Mouse (Mus musculus): ENCODE measurements at regions not wholly inside any gene's neighbourhood (a gene's known extent, or its start where the extent isn't known, plus 50 kb on each side); places are given as distances from the start of the nearest gene placed in this dataset.

DNA sequence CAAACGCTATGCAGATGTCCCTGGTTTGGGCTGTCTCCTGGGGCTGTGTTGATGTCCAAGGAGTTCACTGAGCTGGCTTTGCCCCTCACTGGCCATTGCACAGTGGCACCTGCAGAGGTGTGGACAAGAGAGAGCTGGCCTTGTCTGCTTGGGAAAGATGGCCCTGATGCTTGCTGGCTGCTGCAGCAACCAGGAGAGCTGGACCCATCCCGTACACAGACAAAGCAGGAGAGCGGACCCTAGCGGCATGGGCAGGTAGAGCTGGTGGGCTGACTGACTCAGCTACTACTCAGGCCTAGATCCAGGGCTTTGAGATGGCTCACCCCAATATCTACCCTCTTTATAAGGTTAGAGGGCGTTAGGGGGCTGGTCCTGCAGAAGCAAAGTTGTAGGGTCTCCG, 161.7 kb downstream of the CK137956 start:
- 63% methylated on average over 6 of the region's 6 CpGs for WGBS

DNA sequence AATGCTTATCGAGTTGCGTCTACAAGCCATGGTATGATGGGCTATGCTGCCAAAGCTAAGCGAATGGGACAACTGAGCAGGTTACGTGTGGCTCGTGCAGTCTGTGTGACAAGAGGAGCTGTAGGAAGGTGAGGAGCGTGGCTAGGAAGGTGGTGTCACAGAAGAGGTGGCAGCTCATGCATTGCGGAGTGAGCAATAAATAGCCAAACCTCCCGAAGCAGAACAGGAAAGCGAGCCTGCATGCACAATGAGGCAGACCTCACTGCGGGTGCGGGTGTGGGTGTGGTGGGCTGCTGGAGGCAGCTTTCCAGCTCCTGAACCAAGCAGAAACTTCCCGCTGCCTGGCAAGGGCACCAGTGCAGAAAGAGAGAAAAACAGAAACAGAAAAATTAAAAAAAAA, 181.5 kb downstream of the CK137956 start:
- no peak overlapping the region for H3K4me2 ChIP-seq (replicated peaks; ENCODE audit: low read depth, low read length)
- H3K4me1 ChIP-seq (ENCODE audit: control insufficient read depth, insufficient read depth, low read length): no peaks in the 10 kb centered on the region
- H3K4me3 ChIP-seq (ENCODE audit: low read depth, low read length): no peak overlapping the region
- H3K27me3 ChIP-seq (ENCODE audit: control insufficient read depth, insufficient read depth, low read length): no peaks in the 10 kb centered on the region
- no peaks in the 10 kb centered on the region for H3K9me3 ChIP-seq (ENCODE audit: control insufficient read depth, low read depth, low read length)
- no peaks in the 10 kb centered on the region for H3K36me3 ChIP-seq (ENCODE audit: control insufficient read depth, insufficient read depth, low read length)
- no peak overlapping the region for H3K27ac ChIP-seq (ENCODE audit: low read length)
- no peak for ATAC-seq (ENCODE audit: insufficient number of reproducible peaks, insufficient read depth, low FRiP score, low read depth)
- H3K9ac ChIP-seq (replicated peaks; ENCODE audit: low read depth, low read length): no peak overlapping the region
- 80% methylated on average over 12 of the region's 12 CpGs for WGBS

More for the DNA sequence above, 161.7 kb downstream of the CK137956 start:
- H3K27me3 ChIP-seq (ENCODE audit: control insufficient read depth, insufficient read depth, low read length): no peaks in the 10 kb centered on the region
- no peak overlapping the region for H3K27ac ChIP-seq (ENCODE audit: low read length)
- H3K9ac ChIP-seq (replicated peaks; ENCODE audit: low read depth, low read length): no peak overlapping the region
- H3K4me3 ChIP-seq (ENCODE audit: low read depth, low read length): no peak overlapping the region
- H3K4me2 ChIP-seq (replicated peaks; ENCODE audit: low read depth, low read length): no peak overlapping the region
- H3K36me3 ChIP-seq (ENCODE audit: control insufficient read depth, insufficient read depth, low read length): no peaks in the 10 kb centered on the region
- no peak for ATAC-seq (ENCODE audit: insufficient number of reproducible peaks, insufficient read depth, low FRiP score, low read depth)
- no peaks in the 10 kb centered on the region for H3K9me3 ChIP-seq (ENCODE audit: control insufficient read depth, low read depth, low read length)
- no peaks in the 10 kb centered on the region for H3K4me1 ChIP-seq (ENCODE audit: control insufficient read depth, insufficient read depth, low read length)

DNA sequence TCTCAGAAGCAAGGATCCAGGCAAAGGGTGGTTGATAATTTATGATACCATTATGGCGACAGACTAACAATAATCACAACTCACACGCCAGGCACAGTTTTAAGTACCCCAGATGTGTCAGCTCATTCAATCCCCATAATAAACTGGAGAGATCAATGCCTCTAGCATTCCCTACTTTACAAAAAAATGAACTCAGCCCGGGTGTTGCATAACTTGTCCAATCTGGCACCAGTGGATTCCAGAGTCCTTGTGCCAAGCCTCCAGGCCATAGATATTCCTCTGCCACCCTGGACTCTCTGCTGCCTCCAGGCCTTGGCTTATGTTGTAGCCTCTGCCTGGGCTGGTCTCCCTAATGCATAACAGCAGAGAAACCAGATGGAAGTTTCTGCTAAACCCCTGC, 185.0 kb downstream of the CK137956 start:
- Histone ChIP-seq H3K9ac (replicated peaks; ENCODE audit: low read depth, low read length) (no peak overlapping the region), H3K4me2 (replicated peaks; ENCODE audit: low read depth, low read length) (no peak overlapping the region), H3K27ac (ENCODE audit: low read length) (no peak overlapping the region), H3K36me3 (ENCODE audit: control insufficient read depth, insufficient read depth, low read length) (no peaks in the 10 kb centered on the region), H3K4me1 (ENCODE audit: control insufficient read depth, insufficient read depth, low read length) (no peaks in the 10 kb centered on the region), H3K27me3 (ENCODE audit: control insufficient read depth, insufficient read depth, low read length) (no peaks in the 10 kb centered on the region), H3K9me3 (ENCODE audit: control insufficient read depth, low read depth, low read length) (no peaks in the 10 kb centered on the region), H3K4me3 (ENCODE audit: low read depth, low read length) (no peak overlapping the region)
- 74% methylated on average over 3 of the region's 3 CpGs for WGBS
- ATAC-seq (ENCODE audit: insufficient number of reproducible peaks, insufficient read depth, low FRiP score, low read depth): no peak

DNA sequence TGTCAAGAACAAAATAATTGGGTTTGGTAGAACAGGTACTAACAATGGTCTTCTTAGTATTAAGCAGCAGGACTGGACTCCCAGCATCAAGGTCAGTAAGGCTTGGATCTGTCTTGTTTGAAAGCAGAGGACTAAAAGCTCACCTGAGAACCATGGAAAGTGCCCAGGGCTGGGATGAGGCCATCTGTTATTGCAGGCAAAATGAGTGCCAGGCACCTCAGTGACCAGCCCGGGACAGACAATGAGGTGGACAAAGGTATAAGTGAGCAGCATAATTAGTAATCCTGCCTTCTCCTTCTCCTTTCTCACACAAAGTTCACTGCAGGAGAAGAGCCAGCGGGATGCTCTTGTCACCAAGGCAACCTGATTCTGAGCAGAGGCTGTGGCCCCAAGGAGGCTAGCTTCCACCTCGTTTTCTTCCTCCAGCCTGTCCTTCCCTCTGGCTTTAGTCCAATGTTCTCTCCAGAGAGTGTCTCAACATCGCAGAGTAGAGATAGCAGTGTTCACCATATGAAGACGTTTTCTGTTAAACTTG, 198.7 kb downstream of the CK137956 start:
- no peaks in the 10 kb centered on the region for H3K4me1 ChIP-seq (ENCODE audit: control insufficient read depth, insufficient read depth, low read length)
- no peak for ATAC-seq (ENCODE audit: insufficient number of reproducible peaks, insufficient read depth, low FRiP score, low read depth)
- H3K27me3 ChIP-seq (ENCODE audit: control insufficient read depth, insufficient read depth, low read length): no peaks in the 10 kb centered on the region
- no peak overlapping the region for H3K27ac ChIP-seq (ENCODE audit: low read length)
- no peak overlapping the region for H3K9ac ChIP-seq (replicated peaks; ENCODE audit: low read depth, low read length)
- no peak overlapping the region for H3K4me3 ChIP-seq (ENCODE audit: low read depth, low read length)
- H3K4me2 ChIP-seq (replicated peaks; ENCODE audit: low read depth, low read length): no peak overlapping the region
- H3K9me3 ChIP-seq (ENCODE audit: control insufficient read depth, low read depth, low read length): no peaks in the 10 kb centered on the region
- H3K36me3 ChIP-seq (ENCODE audit: control insufficient read depth, insufficient read depth, low read length): no peaks in the 10 kb centered on the region
- WGBS: 66% methylated on average over 5 of the region's 5 CpGs

DNA sequence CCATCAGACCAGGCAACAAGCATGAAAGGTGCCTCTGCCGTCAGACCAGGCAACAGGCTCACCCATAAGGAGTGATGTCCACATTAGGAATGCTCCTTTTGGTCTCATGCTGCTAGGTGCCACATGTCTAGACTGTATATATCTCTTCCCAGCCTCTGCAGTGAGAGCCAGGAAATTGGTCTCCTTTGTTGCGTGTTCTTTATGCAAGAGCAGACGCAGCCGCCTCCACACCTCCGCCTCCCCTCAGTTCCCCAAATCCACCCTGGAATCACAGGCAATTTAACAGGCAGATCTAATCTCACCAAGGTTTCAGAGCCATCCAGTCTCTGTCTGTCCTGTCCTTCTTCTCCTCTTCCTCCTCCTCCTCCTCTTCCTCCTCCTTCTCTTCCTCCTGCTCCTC, 207.0 kb downstream of the CK137956 start:
- H3K27me3 ChIP-seq (ENCODE audit: control insufficient read depth, insufficient read depth, low read length): no peaks in the 10 kb centered on the region
- no peaks in the 10 kb centered on the region for H3K9me3 ChIP-seq (ENCODE audit: control insufficient read depth, low read depth, low read length)
- ATAC-seq (ENCODE audit: insufficient number of reproducible peaks, insufficient read depth, low FRiP score, low read depth): no peak
- 94% methylated on average over 5 of the region's 5 CpGs for WGBS
- H3K27ac ChIP-seq (ENCODE audit: low read length): no peak overlapping the region
- no peaks in the 10 kb centered on the region for H3K36me3 ChIP-seq (ENCODE audit: control insufficient read depth, insufficient read depth, low read length)
- no peaks in the 10 kb centered on the region for H3K4me1 ChIP-seq (ENCODE audit: control insufficient read depth, insufficient read depth, low read length)
- no peak overlapping the region for H3K4me3 ChIP-seq (ENCODE audit: low read depth, low read length)
- H3K4me2 ChIP-seq (replicated peaks; ENCODE audit: low read depth, low read length): no peak overlapping the region
- H3K9ac ChIP-seq (replicated peaks; ENCODE audit: low read depth, low read length): no peak overlapping the region

DNA sequence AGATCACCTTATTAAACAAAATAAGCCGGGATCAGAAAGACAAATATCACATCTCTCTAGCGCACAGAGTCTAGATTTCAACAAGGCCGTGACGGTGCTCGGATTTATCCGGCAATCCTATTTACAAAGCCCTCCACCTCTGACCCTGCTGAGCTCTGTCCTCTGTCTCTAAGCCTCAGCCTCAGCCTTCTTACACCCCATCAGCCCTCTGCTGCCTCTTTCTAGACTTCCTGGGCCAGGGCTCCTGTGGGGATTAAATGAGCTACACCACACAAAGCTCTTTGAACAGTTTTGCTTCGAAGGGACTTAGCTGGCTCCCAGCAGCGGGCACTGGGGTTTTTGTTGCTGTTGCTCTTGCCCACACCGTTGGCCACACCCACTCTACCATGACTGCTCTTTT, 211.8 kb downstream of the CK137956 start:
- 75% methylated on average over 9 of the region's 9 CpGs for WGBS

DNA sequence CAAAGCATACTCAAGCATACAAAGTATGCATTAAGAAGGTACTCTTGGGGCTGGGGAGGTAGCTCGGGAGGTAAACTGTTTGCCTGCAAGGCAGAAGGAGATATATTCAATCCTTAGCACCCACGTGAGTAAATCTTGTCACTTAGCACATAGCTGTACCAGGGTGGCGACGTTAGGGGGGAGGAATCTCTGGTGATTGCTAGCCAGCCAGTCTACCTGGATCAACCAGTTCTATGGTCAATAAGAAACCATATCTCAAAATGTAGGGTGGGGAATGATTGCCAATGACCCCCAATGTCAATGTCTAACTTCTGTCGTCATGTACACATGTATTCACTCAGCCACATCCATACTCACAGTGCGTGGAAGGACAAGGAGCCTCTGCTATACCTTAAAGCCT, 214.5 kb downstream of the CK137956 start:
- Histone ChIP-seq H3K27me3 (ENCODE audit: control insufficient read depth, insufficient read depth, low read length) (no peaks in the 10 kb centered on the region), H3K4me3 (ENCODE audit: low read depth, low read length) (no peak overlapping the region), H3K4me2 (replicated peaks; ENCODE audit: low read depth, low read length) (no peak overlapping the region), H3K9ac (replicated peaks; ENCODE audit: low read depth, low read length) (no peak overlapping the region), H3K9me3 (ENCODE audit: control insufficient read depth, low read depth, low read length) (no peaks in the 10 kb centered on the region), H3K36me3 (ENCODE audit: control insufficient read depth, insufficient read depth, low read length) (no peaks in the 10 kb centered on the region), H3K4me1 (ENCODE audit: control insufficient read depth, insufficient read depth, low read length) (no peaks in the 10 kb centered on the region), H3K27ac (ENCODE audit: low read length) (no peak overlapping the region)
- 69% methylated on average over 6 of the region's 6 CpGs for WGBS
- peak; percentile 76 for ATAC-seq (ENCODE audit: insufficient number of reproducible peaks, insufficient read depth, low FRiP score, low read depth)

More for the DNA sequence above, 211.8 kb downstream of the CK137956 start:
- H3K9ac ChIP-seq (replicated peaks; ENCODE audit: low read depth, low read length): no peak overlapping the region
- no peaks in the 10 kb centered on the region for H3K4me1 ChIP-seq (ENCODE audit: control insufficient read depth, insufficient read depth, low read length)
- H3K4me3 ChIP-seq (ENCODE audit: low read depth, low read length): no peak overlapping the region
- ATAC-seq (ENCODE audit: insufficient number of reproducible peaks, insufficient read depth, low FRiP score, low read depth): no peak
- no peak overlapping the region for H3K4me2 ChIP-seq (replicated peaks; ENCODE audit: low read depth, low read length)
- H3K36me3 ChIP-seq (ENCODE audit: control insufficient read depth, insufficient read depth, low read length): no peaks in the 10 kb centered on the region
- no peaks in the 10 kb centered on the region for H3K9me3 ChIP-seq (ENCODE audit: control insufficient read depth, low read depth, low read length)
- no peak overlapping the region for H3K27ac ChIP-seq (ENCODE audit: low read length)
- H3K27me3 ChIP-seq (ENCODE audit: control insufficient read depth, insufficient read depth, low read length): no peaks in the 10 kb centered on the region

DNA sequence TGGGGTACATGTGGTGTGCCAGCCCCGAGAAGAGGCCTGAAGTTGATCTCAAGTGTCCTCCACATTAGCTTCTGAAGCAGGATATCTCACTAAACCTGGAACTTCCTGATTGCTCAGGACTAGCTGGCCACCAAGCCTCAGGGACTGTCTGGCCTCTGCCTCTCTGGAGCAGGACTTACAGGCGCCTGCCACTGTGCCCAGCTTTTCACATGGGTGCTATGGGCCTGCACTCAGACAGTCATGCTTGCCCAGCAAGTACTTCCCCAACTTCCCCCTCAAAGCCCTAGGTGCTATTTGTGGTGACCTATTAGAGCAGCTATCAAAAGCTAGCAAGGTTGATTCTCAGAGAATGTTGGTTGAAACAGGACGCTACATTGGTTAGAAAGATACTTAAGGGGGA, 220.0 kb downstream of the CK137956 start:
- H3K36me3 ChIP-seq (ENCODE audit: control insufficient read depth, insufficient read depth, low read length): no peaks in the 10 kb centered on the region
- ATAC-seq (ENCODE audit: insufficient number of reproducible peaks, insufficient read depth, low FRiP score, low read depth): no peak
- H3K4me2 ChIP-seq (replicated peaks; ENCODE audit: low read depth, low read length): no peak overlapping the region
- H3K27ac ChIP-seq (ENCODE audit: low read length): no peak overlapping the region
- no peak overlapping the region for H3K9ac ChIP-seq (replicated peaks; ENCODE audit: low read depth, low read length)
- no peaks in the 10 kb centered on the region for H3K4me1 ChIP-seq (ENCODE audit: control insufficient read depth, insufficient read depth, low read length)
- no peaks in the 10 kb centered on the region for H3K9me3 ChIP-seq (ENCODE audit: control insufficient read depth, low read depth, low read length)
- no peaks in the 10 kb centered on the region for H3K27me3 ChIP-seq (ENCODE audit: control insufficient read depth, insufficient read depth, low read length)
- 92% methylated on average over 3 of the region's 3 CpGs for WGBS
- no peak overlapping the region for H3K4me3 ChIP-seq (ENCODE audit: low read depth, low read length)

DNA sequence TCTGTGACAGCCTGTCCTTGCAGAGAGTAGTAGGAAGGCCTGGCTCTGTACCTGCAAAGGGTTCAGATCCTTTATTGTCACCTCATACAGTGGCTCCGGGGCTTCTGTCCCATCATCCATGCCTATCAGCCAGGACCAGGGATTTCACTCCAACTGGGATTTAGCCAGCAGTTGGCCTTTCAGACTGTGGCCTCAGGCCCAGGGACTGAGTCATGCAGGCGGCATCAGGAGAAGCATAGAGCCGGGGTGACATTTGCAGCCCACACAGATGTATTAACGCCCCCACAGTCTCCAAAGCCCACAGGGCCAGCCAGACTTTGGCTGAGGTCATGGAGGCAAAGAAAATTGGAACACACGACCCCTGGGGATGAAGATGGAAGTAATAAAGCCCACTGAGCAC, 222.9 kb downstream of the CK137956 start:
- Histone ChIP-seq H3K36me3 (ENCODE audit: control insufficient read depth, insufficient read depth, low read length) (no peaks in the 10 kb centered on the region), H3K4me1 (ENCODE audit: control insufficient read depth, insufficient read depth, low read length) (no peaks in the 10 kb centered on the region), H3K9ac (replicated peaks; ENCODE audit: low read depth, low read length) (no peak overlapping the region), H3K9me3 (ENCODE audit: control insufficient read depth, low read depth, low read length) (no peaks in the 10 kb centered on the region; the same call in 1 of the 2 replicates), H3K4me3 (ENCODE audit: low read depth, low read length) (no peak overlapping the region), H3K27ac (ENCODE audit: low read length) (no peak overlapping the region), H3K27me3 (ENCODE audit: control insufficient read depth, insufficient read depth, low read length) (no peaks in the 10 kb centered on the region), H3K4me2 (replicated peaks; ENCODE audit: low read depth, low read length) (no peak overlapping the region)
- WGBS: 77% methylated on average over 5 of the region's 5 CpGs
- ATAC-seq (ENCODE audit: insufficient number of reproducible peaks, insufficient read depth, low FRiP score, low read depth): no peak
